ENCODE assay signal across 15 mouse cellular contexts in the genomic region with DNA sequence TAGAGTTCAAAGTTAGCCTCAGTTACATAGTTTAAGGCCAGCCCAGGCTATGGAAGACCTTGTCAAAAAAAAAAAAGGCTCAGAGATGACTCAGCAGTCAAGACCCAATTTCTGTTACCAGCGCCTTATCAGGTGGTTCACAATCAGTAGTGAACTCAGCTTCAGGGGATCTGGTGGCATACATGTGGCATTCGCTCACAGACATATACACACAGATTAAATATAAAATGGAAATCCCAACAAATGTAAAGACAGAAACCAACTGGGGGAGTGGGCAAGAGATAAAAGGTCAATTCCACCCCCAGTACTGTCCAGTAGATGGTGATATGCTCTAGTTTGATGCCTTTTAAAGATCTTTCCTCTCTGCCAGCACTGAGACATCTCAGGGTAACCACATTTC. TPM values are rescaled to one million over a fixed set of nuclear protein-coding genes. Genes with fewer than 3 reads are reported as not detected.
A peak's percentile ranks its signal among the peaks of the same experiment; 100 is the strongest.
DNase-seq lines count a peak whose midpoint lies in the region; ATAC-seq and TF ChIP-seq lines count a peak whose summit lies in the region.
"Had no signal": no experiment of that assay in that cellular context is flagged by ENCODE, and none has a peak within 500 bp of the region (broad histone marks: within the 10 kb centered on the region; RNA-seq: fewer than 3 reads in every experiment).

No protein-coding gene starts in this region.

- peak in 1 of 2 experiments; percentile 27; a peak in 1 of 4 replicates for TF ChIP-seq POLR2A in MEL (IDR thresholded peaks at IDR 0.05; ENCODE audit: control insufficient read depth in 1 of 2, insufficient read depth in 1 of 2, low read depth in 1 of 2, low read length in 2 of 2, poor library complexity in 1 of 2)
- no peak for TF ChIP-seq POLR2A in small intestine, adult 2 months (IDR thresholded peaks at IDR 0.05; ENCODE audit: low read depth, low read length)

- H3K79me2 ChIP-seq in MEL (ENCODE audit: control insufficient read depth, insufficient read depth, low read length, poor library complexity) = peaks cover 12% of the 10 kb centered on the region

- no peaks in the 10 kb centered on the region for H3K9me3 ChIP-seq in heart, embryonic 12.5 days (replicated peaks)
- no peaks in the 10 kb centered on the region for H3K9me3 ChIP-seq in MEL (replicated peaks; ENCODE audit: insufficient read depth, low read length)
- no peaks in the 10 kb centered on the region for H3K9me3 ChIP-seq in intestine, postnatal 0 days (ENCODE audit: control insufficient read depth)
- H3K9me3 ChIP-seq in forebrain, postnatal 0 days (ENCODE audit: low read length) = no peaks in the 10 kb centered on the region
- H3K9me3 ChIP-seq: embryonic facial prominence, embryonic 10.5 days; forebrain, embryonic 13.5 days; limb, embryonic 12.5 days had no signal

- peaks cover 27% of the 10 kb centered on the region for H3K36me3 ChIP-seq in heart, embryonic 12.5 days
- H3K36me3 ChIP-seq in MEL (ENCODE audit: control insufficient read depth in 1 of 2, insufficient read depth in 2 of 2, low read length in 2 of 2) = peaks cover 0 to 34% of the 10 kb centered on the region in 2 experiments; a peak in 2 of 4 replicates
- peaks cover 31% of the 10 kb centered on the region for H3K36me3 ChIP-seq in intestine, postnatal 0 days (ENCODE audit: control insufficient read depth, insufficient read depth)
- peaks cover 29% of the 10 kb centered on the region for H3K36me3 ChIP-seq in small intestine, adult 2 months (ENCODE audit: control insufficient read depth, insufficient read depth, low read length)
- H3K36me3 ChIP-seq in forebrain, postnatal 0 days (ENCODE audit: insufficient read depth) = peaks cover 7% of the 10 kb centered on the region

- H3K4me1 ChIP-seq in heart, embryonic 12.5 days (replicated peaks) = peaks cover 22% of the 10 kb centered on the region
- peaks cover 3 to 41% of the 10 kb centered on the region in 2 experiments for H3K4me1 ChIP-seq in MEL (ENCODE audit: control insufficient read depth in 1 of 2, insufficient read depth in 2 of 2, low read length in 2 of 2)
- no peaks in the 10 kb centered on the region for H3K4me1 ChIP-seq in intestine, postnatal 0 days (replicated peaks; ENCODE audit: control insufficient read depth, insufficient read depth, low read length)
- peaks cover 3% of the 10 kb centered on the region; the same call in 1 of the 2 replicates for H3K4me1 ChIP-seq in small intestine, adult 2 months (ENCODE audit: control insufficient read depth, insufficient read depth, insufficient read length, low read length)
- peaks cover 5% of the 10 kb centered on the region; the same call in 1 of the 2 replicates for H3K4me1 ChIP-seq in forebrain, postnatal 0 days (ENCODE audit: insufficient read depth)

- 74% methylated on average over 2 of the region's 2 CpGs for WGBS in heart, embryonic 12.5 days
- WGBS in intestine, postnatal 0 days = 76% methylated on average over 2 of the region's 2 CpGs
- 47% methylated on average over 2 of the region's 2 CpGs for WGBS in small intestine, adult 2 months
- WGBS in forebrain, postnatal 0 days = 96% methylated on average over 2 of the region's 2 CpGs

- no peak; a peak in 1 of 6 replicates for TF ChIP-seq CTCF in MEL (IDR thresholded peaks at IDR 0.05 in 2 of 3, conservative IDR thresholded peaks at IDR 0.05 in 1 of 3; ENCODE audit: control insufficient read depth in 1 of 3, insufficient read depth in 1 of 3, low read depth in 2 of 3, low read length in 3 of 3, poor library complexity in 1 of 3, severe bottlenecking in 1 of 3)
- TF ChIP-seq CTCF in intestine, postnatal 0 days (IDR thresholded peaks at IDR 0.05; ENCODE audit: low read depth) = peak; percentile 39; the same call in 1 of the 2 replicates
- no peak for TF ChIP-seq CTCF in small intestine, adult 2 months (IDR thresholded peaks at IDR 0.05; ENCODE audit: extremely low read depth, insufficient read length, insufficient replicate concordance, low read depth, low read length)
- no peak for TF ChIP-seq CTCF in forebrain, postnatal 0 days (IDR thresholded peaks at IDR 0.05; ENCODE audit: low read depth)

- TF ChIP-seq RAD21 in MEL (IDR thresholded peaks at IDR 0.05; ENCODE audit: low read depth, low read length) = no peak

- no peak for DNase-seq in heart, adult 11 months
- peak; percentile 88 for DNase-seq in MEL (ENCODE audit: low read depth, low spot score)
- no peak for DNase-seq in forebrain, postnatal 0 days
- DNase-seq in cerebellum, postnatal 36 days = no peak
- DNase-seq in embryo, embryonic 9.5 days (ENCODE audit: extremely low spot score) = no peak
- DNase-seq: gastrocnemius, postnatal 14 days; heart, postnatal 14 days; kidney, adult 18-20 months had no signal

- H3K27me3 ChIP-seq in heart, embryonic 12.5 days (replicated peaks) = no peaks in the 10 kb centered on the region
- H3K27me3 ChIP-seq in MEL (ENCODE audit: control insufficient read depth in 1 of 2, insufficient read depth in 2 of 2, low read length in 2 of 2) = no peaks in the 10 kb centered on the region
- H3K27me3 ChIP-seq in intestine, postnatal 0 days (replicated peaks; ENCODE audit: control insufficient read depth, insufficient read depth, low read length) = no peaks in the 10 kb centered on the region
- no peaks in the 10 kb centered on the region for H3K27me3 ChIP-seq in small intestine, adult 2 months (ENCODE audit: control insufficient read depth, insufficient read depth, low read length)
- no peaks in the 10 kb centered on the region for H3K27me3 ChIP-seq in forebrain, postnatal 0 days (ENCODE audit: insufficient read depth, low read length)
- H3K27me3 ChIP-seq: forebrain, embryonic 13.5 days had no signal

- no peak overlapping the region for H3K9ac ChIP-seq in heart, embryonic 12.5 days
- peak overlapping the region; percentile 73 for H3K9ac ChIP-seq in MEL (ENCODE audit: control insufficient read depth, low read depth, low read length, poor library complexity, severe bottlenecking)
- H3K9ac ChIP-seq in intestine, postnatal 0 days (ENCODE audit: low read depth, low read length) = no peak overlapping the region
- H3K9ac ChIP-seq in forebrain, postnatal 0 days = no peak overlapping the region
- H3K9ac ChIP-seq: forebrain, embryonic 13.5 days; limb, embryonic 12.5 days had no signal

- H3K27ac ChIP-seq in heart, embryonic 12.5 days (ENCODE audit: poor library complexity, severe bottlenecking) = 0 out of 2 replicates have a peak overlapping the region, but pooled peaks have one; percentile 8
- H3K27ac ChIP-seq in MEL (ENCODE audit: control insufficient read depth, low read depth, low read length) = peak overlapping the region; percentile 100
- 0 out of 2 replicates have a peak overlapping the region, but pooled peaks have one; percentile 16 for H3K27ac ChIP-seq in intestine, postnatal 0 days (ENCODE audit: low read depth, low read length)
- H3K27ac ChIP-seq in small intestine, adult 2 months (ENCODE audit: insufficient read depth, low read depth, low read length) = peak overlapping the region; percentile 93
- H3K27ac ChIP-seq in forebrain, postnatal 0 days (ENCODE audit: low read depth, low read length) = no peak overlapping the region
- H3K27ac ChIP-seq: embryonic facial prominence, embryonic 10.5 days; forebrain, embryonic 13.5 days; limb, embryonic 12.5 days had no signal

- H3K4me3 ChIP-seq in heart, embryonic 12.5 days = no peak overlapping the region
- peak overlapping the region; percentile 78 to 82; a peak in 3 of 4 replicates for H3K4me3 ChIP-seq in MEL (ENCODE audit: control insufficient read depth in 1 of 2, insufficient read depth in 1 of 2, low read depth in 2 of 2, low read length in 2 of 2)
- H3K4me3 ChIP-seq in intestine, postnatal 0 days (ENCODE audit: low read depth, low read length) = no peak overlapping the region
- no peak overlapping the region for H3K4me3 ChIP-seq in small intestine, adult 2 months (ENCODE audit: low read depth, low read length)
- no peak overlapping the region for H3K4me3 ChIP-seq in forebrain, postnatal 0 days (ENCODE audit: low read depth, low read length)
- H3K4me3 ChIP-seq: embryonic facial prominence, embryonic 10.5 days; forebrain, embryonic 13.5 days; limb, embryonic 12.5 days had no signal

- peak; percentile 69 to 88; a peak in 3 of 4 replicates for TF ChIP-seq EP300 in MEL (IDR thresholded peaks at IDR 0.05; ENCODE audit: low read depth in 1 of 2, low read length in 2 of 2)

- H3K4me2 ChIP-seq in heart, embryonic 12.5 days = no peak overlapping the region
- H3K4me2 ChIP-seq in intestine, postnatal 0 days (replicated peaks; ENCODE audit: low read depth) = no peak overlapping the region
- H3K4me2 ChIP-seq in forebrain, postnatal 0 days (ENCODE audit: low read depth) = no peak overlapping the region

- ATAC-seq in heart, embryonic 12.5 days (ENCODE audit: insufficient number of reproducible peaks, low FRiP score) = no peak
- ATAC-seq in intestine, postnatal 0 days = no peak
- ATAC-seq in forebrain, postnatal 0 days = no peak
- ATAC-seq: forebrain, embryonic 13.5 days had no signal

RNA-seq across cellular contexts. Expression of a gene that starts 1.0 kb away (rescaled TPM):
- 16.3 and 21.5 TPM in 2 replicates for polyA plus RNA-seq in heart, embryonic 12.5 days (2016; fragmentation: Nextera tagmentation; extraction: Ambion mirVana)
- total RNA-seq in MEL (2012; rRNA removed) = 55.4 and 59.4 TPM in 2 replicates
- polyA plus RNA-seq in MEL (2012; ENCODE audit: insufficient read depth in 1 of 2, insufficient read length in 2 of 2, low read depth in 1 of 2, low replicate concordance in 2 of 2, missing spikeins in 1 of 2) = 10 to 100 TPM in 1 of 2 experiments, not detected in 1; 38.7 TPM
- 21.6 TPM in 2 replicates for polyA plus RNA-seq in intestine, postnatal 0 days (2015; fragmentation: Nextera tagmentation; extraction: Ambion mirVana)
- 12.2 and 23.0 TPM in 2 replicates for polyA plus RNA-seq in small intestine, adult 2 months (2012; rRNA removed)
- total RNA-seq in forebrain, postnatal 0 days (2014; rRNA removed) = 25.2 and 31.5 TPM in 2 replicates
- 53.2 and 55.6 TPM in 2 replicates for polyA plus RNA-seq in forebrain, postnatal 0 days (2015; fragmentation: Nextera tagmentation; extraction: Ambion mirVana)

RNA-seq across cellular contexts. Expression of a gene that starts 4.8 kb away (rescaled TPM):
- 200 and 213 TPM in 2 replicates for polyA plus RNA-seq in heart, embryonic 12.5 days (2016; fragmentation: Nextera tagmentation; extraction: Ambion mirVana)
- 98.1 and 143 TPM in 2 replicates for total RNA-seq in MEL (2012; rRNA removed)
- 100 to 1,000 TPM in 1 of 2 experiments, not detected in 1; 231 TPM for polyA plus RNA-seq in MEL (2012; ENCODE audit: insufficient read depth in 1 of 2, insufficient read length in 2 of 2, low read depth in 1 of 2, low replicate concordance in 2 of 2, missing spikeins in 1 of 2)
- polyA plus RNA-seq in intestine, postnatal 0 days (2015; fragmentation: Nextera tagmentation; extraction: Ambion mirVana) = 481 and 514 TPM in 2 replicates
- polyA plus RNA-seq in small intestine, adult 2 months (2012; rRNA removed) = 85.3 and 142 TPM in 2 replicates
- 76.2 and 137 TPM in 2 replicates for total RNA-seq in forebrain, postnatal 0 days (2014; rRNA removed)
- 171 and 193 TPM in 2 replicates for polyA plus RNA-seq in forebrain, postnatal 0 days (2015; fragmentation: Nextera tagmentation; extraction: Ambion mirVana)

RNA-seq across cellular contexts. Expression of a gene that starts 5.4 kb away (rescaled TPM):
- 16.4 and 16.8 TPM in 2 replicates for polyA plus RNA-seq in heart, embryonic 12.5 days (2016; fragmentation: Nextera tagmentation; extraction: Ambion mirVana)
- 10.7 and 12.9 TPM in 2 replicates for total RNA-seq in MEL (2012; rRNA removed)
- 10 to 100 TPM in 1 of 2 experiments, not detected in 1; 24.5 TPM for polyA plus RNA-seq in MEL (2012; ENCODE audit: insufficient read depth in 1 of 2, insufficient read length in 2 of 2, low read depth in 1 of 2, low replicate concordance in 2 of 2, missing spikeins in 1 of 2)
- 18.2 and 24.0 TPM in 2 replicates for polyA plus RNA-seq in intestine, postnatal 0 days (2015; fragmentation: Nextera tagmentation; extraction: Ambion mirVana)
- 28.8 and 65.8 TPM in 2 replicates for polyA plus RNA-seq in small intestine, adult 2 months (2012; rRNA removed)
- total RNA-seq in forebrain, postnatal 0 days (2014; rRNA removed) = 13.5 and 24.2 TPM in 2 replicates
- polyA plus RNA-seq in forebrain, postnatal 0 days (2015; fragmentation: Nextera tagmentation; extraction: Ambion mirVana) = 17.0 and 18.9 TPM in 2 replicates

RNA-seq across cellular contexts. Expression of a gene that starts 8.2 kb away (rescaled TPM):
- 211 and 212 TPM in 2 replicates for polyA plus RNA-seq in heart, embryonic 12.5 days (2016; fragmentation: Nextera tagmentation; extraction: Ambion mirVana)
- 73.8 and 85.9 TPM in 2 replicates for total RNA-seq in MEL (2012; rRNA removed)
- 100 to 1,000 TPM in 1 of 2 experiments, not detected in 1; 205 TPM for polyA plus RNA-seq in MEL (2012; ENCODE audit: insufficient read depth in 1 of 2, insufficient read length in 2 of 2, low read depth in 1 of 2, low replicate concordance in 2 of 2, missing spikeins in 1 of 2)
- polyA plus RNA-seq in intestine, postnatal 0 days (2015; fragmentation: Nextera tagmentation; extraction: Ambion mirVana) = 283 and 287 TPM in 2 replicates
- polyA plus RNA-seq in small intestine, adult 2 months (2012; rRNA removed) = 71.4 and 167 TPM in 2 replicates
- 136 and 138 TPM in 2 replicates for total RNA-seq in forebrain, postnatal 0 days (2014; rRNA removed)
- 219 and 238 TPM in 2 replicates for polyA plus RNA-seq in forebrain, postnatal 0 days (2015; fragmentation: Nextera tagmentation; extraction: Ambion mirVana)

RNA-seq across cellular contexts. Expression of a gene that starts 10.7 kb away (rescaled TPM):
- 114 and 118 TPM in 2 replicates for polyA plus RNA-seq in heart, embryonic 12.5 days (2016; fragmentation: Nextera tagmentation; extraction: Ambion mirVana)
- not detected in 2 replicates for total RNA-seq in MEL (2012; rRNA removed)
- polyA plus RNA-seq in MEL (2012; ENCODE audit: insufficient read depth in 1 of 2, insufficient read length in 2 of 2, low read depth in 1 of 2, low replicate concordance in 2 of 2, missing spikeins in 1 of 2) = under 1 TPM in 1 of 2 experiments, not detected in 1; 0.07 TPM
- polyA plus RNA-seq in intestine, postnatal 0 days (2015; fragmentation: Nextera tagmentation; extraction: Ambion mirVana) = 0.48 and 0.52 TPM in 2 replicates
- polyA plus RNA-seq in small intestine, adult 2 months (2012; rRNA removed) = 0.46 TPM in 1 of 2 replicates, not detected in the other
- total RNA-seq in forebrain, postnatal 0 days (2014; rRNA removed) = 0.23 TPM in 1 of 2 replicates, not detected in the other
- 0.20 and 0.22 TPM in 2 replicates for polyA plus RNA-seq in forebrain, postnatal 0 days (2015; fragmentation: Nextera tagmentation; extraction: Ambion mirVana)
- total RNA-seq: layer of hippocampus, adult 8-10 months had no signal
- polyA plus RNA-seq: forebrain, embryonic 13.5 days had no signal

Comparison
In these comparisons a context has a peak if more than half of its experiments do, and no peak if none do; other contexts are left out.
1. H3K4me3 ChIP-seq: peak in MEL (2 of 2); none in heart, embryonic 12.5 days (single experiment), intestine, postnatal 0 days (single experiment), small intestine, adult 2 months (single experiment) and forebrain, postnatal 0 days (single experiment).